Mouse (Mus musculus) midbrain, embryonic 16.5 days (tissue): ENCODE data around the gene Gm20422. TPM values are rescaled to one million over a fixed set of nuclear protein-coding genes. Genes with fewer than 3 reads are reported as not detected.

Source experiments
- ATAC-seq: fragments of 200-750 bp; cut with Nextera tagmentation; 2 replicates; pipeline ENCODE4 v1.8.0; 2017; ENCODE audit warnings: moderate TSS enrichment
- H3K27ac ChIP-seq: fragments of 300-500 bp; sonication (generic); 2 replicates; pipeline ENCODE4 v1.5.1; 2014; ENCODE audit warnings: mild to moderate bottlenecking, low read length, mixed read lengths
- H3K27me3 ChIP-seq: fragments of 300-500 bp; sonication (generic); 2 replicates; pipeline ENCODE4 v1.6.1; 2014; ENCODE audit warnings: low read depth, low read length, mixed read lengths; ENCODE audit not compliant: control insufficient read depth, insufficient read depth
- H3K36me3 ChIP-seq: fragments of 300-500 bp; sonication (generic); 2 replicates; pipeline ENCODE4 v1.6.1; 2014; ENCODE audit warnings: mild to moderate bottlenecking, low read length, moderate library complexity, mixed read lengths; ENCODE audit not compliant: control insufficient read depth, insufficient read depth
- H3K4me1 ChIP-seq: fragments of 300-500 bp; sonication (generic); 2 replicates; pipeline ENCODE4 v1.6.1; 2014; ENCODE audit warnings: mild to moderate bottlenecking, low read length, mixed read lengths; ENCODE audit not compliant: control insufficient read depth, insufficient read depth
- H3K4me2 ChIP-seq: fragments of 300-500 bp; sonication (generic); 2 replicates; pipeline ENCODE4 v1.6.1; 2014; ENCODE audit warnings: mild to moderate bottlenecking, low read length, mixed read lengths
- H3K4me3 ChIP-seq: fragments of 300-500 bp; sonication (generic); 2 replicates; pipeline ENCODE4 v1.5.1; 2014; ENCODE audit warnings: low read depth, mild to moderate bottlenecking, low read length, moderate library complexity, mixed read lengths
- H3K9ac ChIP-seq: fragments of 300-500 bp; sonication (generic); 2 replicates; pipeline ENCODE4 v1.6.1; 2014; ENCODE audit warnings: low read depth, low read length, mixed read lengths
- H3K9me3 ChIP-seq: fragments of 300-500 bp; sonication (generic); replicated peaks from 2 replicates; pipeline ENCODE4 v1.6.1; 2014; ENCODE audit warnings: mild to moderate bottlenecking, low read length, mixed read lengths; ENCODE audit not compliant: control insufficient read depth, poor library complexity, severe bottlenecking
- WGBS: fragments of 180-500 bp; shearing (Covaris S2); extraction: QIAGEN DNeasy Blood & Tissue Kit; methylation state at CpG from one replicate; pipeline ENCODE4 v1.1.7; 2014; 5-methylcytosine and 5-hydroxymethylcytosine counted together
- polyA plus RNA-seq: library from polyadenylated mRNA; unstranded; fragments of >200 nt; fragmentation: Nextera tagmentation; extraction: Ambion mirVana; gene quantifications from 2 replicates; pipeline ENCODE4 v1.2.1, GENCODE M21; 2015

The Gm20422 gene
- polyA plus RNA-seq, 1 experiment from 2014 or later: 0.31 TPM

DNA sequence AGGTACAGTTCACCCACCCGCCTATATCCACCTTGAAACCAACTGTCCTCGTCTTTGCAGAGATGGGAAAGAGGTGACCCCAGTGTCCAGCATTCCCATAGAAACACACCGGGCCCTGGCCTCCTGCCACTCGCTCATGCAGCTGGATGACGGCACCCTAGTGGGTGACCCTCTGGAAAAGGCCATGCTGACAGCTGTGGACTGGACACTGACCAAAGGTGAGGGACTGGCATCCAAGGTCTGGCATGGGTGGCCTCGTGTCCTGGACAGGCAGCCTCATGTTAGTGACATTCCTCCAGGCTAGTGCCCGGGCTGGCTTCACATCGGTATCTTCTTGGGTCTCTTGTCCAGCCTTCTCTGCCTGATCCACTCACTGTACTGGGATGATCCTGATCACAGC is 24.6 kb upstream of the Gm20422 start:
- Histone ChIP-seq H3K9me3 (no peaks in the 10 kb centered on the region), H3K36me3 (peaks cover 62% of the 10 kb centered on the region), H3K4me1 (no peaks in the 10 kb centered on the region), H3K9ac (no peak overlapping the region), H3K27ac (no peak overlapping the region), H3K4me3 (no peak overlapping the region), H3K4me2 (no peak overlapping the region), H3K27me3 (no peaks in the 10 kb centered on the region)
- ATAC-seq: no peak
- WGBS: 94% methylated on average over 8 of the region's 8 CpGs

DNA sequence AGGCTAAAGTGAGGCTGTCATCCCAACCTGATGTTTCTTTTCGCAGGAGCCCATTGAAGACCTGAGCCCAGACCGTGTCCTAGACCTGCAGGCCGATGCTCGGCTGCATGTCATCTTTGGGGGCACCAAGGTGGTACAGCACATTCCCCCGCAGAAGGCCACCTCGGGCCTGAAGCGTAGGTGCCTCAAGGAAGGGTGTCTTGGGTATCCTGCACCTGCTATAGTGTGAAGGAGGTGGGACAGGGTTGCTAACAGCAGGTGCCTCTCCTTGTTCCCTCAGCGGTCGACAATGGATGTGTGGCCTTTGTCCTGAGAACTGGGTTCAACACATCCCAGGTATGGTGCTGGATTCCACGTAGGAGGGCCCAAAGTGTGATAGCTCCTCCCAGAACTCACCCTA is 23.0 kb upstream of the Gm20422 start:
- H3K9me3 ChIP-seq: no peaks in the 10 kb centered on the region
- peaks cover 6% of the 10 kb centered on the region for H3K4me1 ChIP-seq
- WGBS: 93% methylated on average over 10 of the region's 10 CpGs
- no peaks in the 10 kb centered on the region for H3K27me3 ChIP-seq
- H3K4me3 ChIP-seq: no peak overlapping the region
- ATAC-seq: no peak
- no peak overlapping the region for H3K27ac ChIP-seq
- H3K9ac ChIP-seq: no peak overlapping the region
- H3K36me3 ChIP-seq: peaks cover 52% of the 10 kb centered on the region
- H3K4me2 ChIP-seq: no peak overlapping the region

DNA sequence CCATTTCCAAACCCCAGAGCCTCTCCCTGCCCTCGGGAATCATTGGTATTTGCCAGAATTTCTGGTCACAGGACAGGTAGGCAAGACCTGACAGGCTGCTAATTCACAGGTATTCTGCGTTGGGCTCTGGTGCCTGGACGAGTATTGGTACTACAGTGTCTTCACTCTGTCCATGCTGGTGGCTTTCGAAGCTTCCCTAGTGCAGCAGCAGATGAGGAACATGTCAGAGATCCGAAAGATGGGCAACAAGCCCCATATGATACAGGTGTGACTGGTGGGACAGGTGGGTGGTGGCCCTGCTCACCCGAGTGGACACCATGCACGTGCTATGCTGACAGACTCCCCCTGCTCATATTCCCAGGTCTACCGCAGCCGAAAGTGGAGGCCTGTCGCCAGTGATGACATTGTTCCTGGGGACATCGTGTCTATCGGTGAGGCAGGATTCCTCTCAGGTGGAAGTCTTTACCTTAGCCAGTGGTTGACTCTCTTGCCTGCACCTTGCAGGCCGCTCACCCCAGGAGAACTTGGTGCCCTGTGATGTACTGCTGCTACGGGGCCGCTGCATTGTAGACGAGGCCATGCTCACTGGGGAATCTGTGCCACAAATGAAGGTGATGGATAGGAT is 22.1 kb upstream of the Gm20422 start:
- 95% methylated on average over 16 of the region's 16 CpGs for WGBS

DNA sequence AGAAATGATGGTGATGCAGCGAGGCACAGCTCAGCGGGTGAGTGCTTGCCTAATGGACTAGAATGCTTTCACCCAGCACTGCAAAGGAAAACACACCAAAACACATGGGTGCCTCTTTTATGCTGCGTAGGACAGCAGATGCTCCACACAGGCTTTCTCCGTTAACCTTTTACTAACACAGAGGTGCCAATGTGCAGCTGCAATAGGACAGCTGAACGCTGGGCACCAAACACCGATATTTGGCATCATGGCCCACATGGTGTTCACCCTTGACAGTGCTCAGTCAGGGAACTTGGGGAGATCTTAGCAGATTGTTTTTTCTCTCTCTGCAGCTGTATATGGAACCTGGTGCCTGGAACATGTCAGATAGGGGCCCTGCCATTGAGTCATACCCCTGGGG is 20.2 kb upstream of the Gm20422 start:
- no peak overlapping the region for H3K27ac ChIP-seq
- H3K4me1 ChIP-seq: peaks cover 19% of the 10 kb centered on the region
- H3K9ac ChIP-seq: no peak overlapping the region
- no peak overlapping the region for H3K4me2 ChIP-seq
- H3K9me3 ChIP-seq: no peaks in the 10 kb centered on the region
- no peak overlapping the region for H3K4me3 ChIP-seq
- WGBS: 95% methylated on average over 6 of the region's 6 CpGs
- H3K36me3 ChIP-seq: peaks cover 29% of the 10 kb centered on the region
- H3K27me3 ChIP-seq: no peaks in the 10 kb centered on the region
- no peak for ATAC-seq

More for the DNA sequence above, 22.1 kb upstream of the Gm20422 start:
- Histone ChIP-seq H3K4me1 (peaks cover 14% of the 10 kb centered on the region), H3K9ac (no peak overlapping the region), H3K36me3 (peaks cover 43% of the 10 kb centered on the region), H3K4me2 (no peak overlapping the region), H3K4me3 (no peak overlapping the region), H3K27ac (no peak overlapping the region), H3K27me3 (no peaks in the 10 kb centered on the region), H3K9me3 (no peaks in the 10 kb centered on the region)
- no peak for ATAC-seq

DNA sequence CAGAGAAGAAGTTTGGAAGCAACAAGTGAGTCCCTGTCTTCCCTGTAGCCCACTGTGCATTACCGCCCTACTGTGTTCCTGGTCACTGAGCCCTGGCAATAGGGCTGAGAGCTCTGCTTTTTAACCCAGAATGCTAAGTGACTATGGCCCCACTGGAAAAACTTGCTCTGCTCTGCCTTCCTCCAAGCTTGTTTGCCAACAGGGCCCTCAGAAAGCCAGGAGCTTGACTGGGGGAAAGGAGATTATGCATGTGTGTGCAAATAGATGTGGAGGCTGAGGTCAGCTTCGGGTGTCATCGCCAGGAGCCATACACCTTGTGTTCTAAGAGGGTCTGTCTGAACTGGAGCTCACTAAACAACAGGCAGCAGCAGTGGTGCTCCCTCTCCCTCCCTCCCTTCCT is 19.4 kb upstream of the Gm20422 start:
- Histone ChIP-seq H3K4me2 (no peak overlapping the region), H3K9ac (no peak overlapping the region), H3K27ac (no peak overlapping the region), H3K4me1 (peaks cover 19% of the 10 kb centered on the region), H3K9me3 (no peaks in the 10 kb centered on the region), H3K27me3 (no peaks in the 10 kb centered on the region), H3K36me3 (peaks cover 24% of the 10 kb centered on the region), H3K4me3 (no peak overlapping the region)
- WGBS: 93% methylated on average over 3 of the region's 3 CpGs
- no peak for ATAC-seq

DNA sequence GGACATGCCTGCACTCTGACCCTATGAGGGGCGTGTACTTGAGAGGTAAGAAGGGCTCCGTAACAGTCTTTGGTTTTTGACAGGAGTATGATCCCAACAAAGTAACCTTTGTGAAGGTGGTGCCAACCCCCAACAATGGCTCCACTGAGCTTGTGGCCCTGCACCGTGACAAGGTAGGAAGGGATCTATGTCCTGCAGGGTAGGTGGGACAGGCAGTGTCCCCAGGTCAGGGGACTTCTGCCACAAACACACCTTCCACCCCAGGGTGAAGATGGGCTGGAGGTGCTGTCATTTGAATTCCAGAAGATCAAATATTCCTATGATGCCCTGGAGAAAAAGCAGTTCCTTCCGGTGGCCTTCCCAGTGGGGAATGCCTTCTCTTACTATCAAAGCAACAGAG is 19.0 kb upstream of the Gm20422 start:
- no peaks in the 10 kb centered on the region for H3K27me3 ChIP-seq
- WGBS: 96% methylated on average over 4 of the region's 4 CpGs
- no peak overlapping the region for H3K4me2 ChIP-seq
- peaks cover 19% of the 10 kb centered on the region for H3K4me1 ChIP-seq
- peaks cover 20% of the 10 kb centered on the region for H3K36me3 ChIP-seq
- no peak overlapping the region for H3K4me3 ChIP-seq
- no peak overlapping the region for H3K27ac ChIP-seq
- no peaks in the 10 kb centered on the region for H3K9me3 ChIP-seq
- no peak for ATAC-seq
- H3K9ac ChIP-seq: no peak overlapping the region

DNA sequence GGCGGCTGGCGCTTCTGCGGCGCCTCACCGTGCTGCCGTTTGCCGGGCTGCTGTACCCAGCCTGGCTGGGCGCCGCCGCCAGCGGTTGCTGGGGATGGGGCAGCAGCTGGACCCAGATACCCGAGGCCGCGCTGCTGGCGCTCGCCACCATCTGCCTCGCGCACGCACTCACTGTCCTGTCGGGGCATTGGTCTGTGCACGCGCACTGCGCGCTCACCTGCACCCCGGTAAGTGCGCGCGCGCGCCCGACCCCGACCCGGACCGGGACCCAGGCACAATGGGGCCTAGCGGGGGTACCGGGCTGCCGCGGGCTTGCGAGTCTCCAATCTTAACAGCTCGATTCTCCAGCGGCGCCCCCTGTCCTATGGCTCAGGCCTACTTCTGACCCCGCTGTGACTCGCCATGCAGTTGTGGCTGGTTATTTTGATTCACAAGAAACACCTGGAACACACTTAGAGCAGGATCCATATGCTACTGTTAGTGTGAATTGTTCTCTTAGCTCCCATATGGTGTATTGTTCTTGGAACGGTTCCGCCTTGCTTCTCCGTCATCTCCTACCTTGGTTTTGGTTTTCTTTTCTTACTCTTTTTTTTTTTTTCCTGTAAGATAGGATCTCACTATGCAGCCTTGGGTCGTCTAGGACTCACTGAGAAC is 16.9 kb upstream of the Gm20422 start:
- WGBS: under 1% methylated on average over 47 of the region's 48 CpGs
- Histone ChIP-seq H3K9ac (peak overlapping the region; percentile 98), H3K9me3 (no peaks in the 10 kb centered on the region)

DNA sequence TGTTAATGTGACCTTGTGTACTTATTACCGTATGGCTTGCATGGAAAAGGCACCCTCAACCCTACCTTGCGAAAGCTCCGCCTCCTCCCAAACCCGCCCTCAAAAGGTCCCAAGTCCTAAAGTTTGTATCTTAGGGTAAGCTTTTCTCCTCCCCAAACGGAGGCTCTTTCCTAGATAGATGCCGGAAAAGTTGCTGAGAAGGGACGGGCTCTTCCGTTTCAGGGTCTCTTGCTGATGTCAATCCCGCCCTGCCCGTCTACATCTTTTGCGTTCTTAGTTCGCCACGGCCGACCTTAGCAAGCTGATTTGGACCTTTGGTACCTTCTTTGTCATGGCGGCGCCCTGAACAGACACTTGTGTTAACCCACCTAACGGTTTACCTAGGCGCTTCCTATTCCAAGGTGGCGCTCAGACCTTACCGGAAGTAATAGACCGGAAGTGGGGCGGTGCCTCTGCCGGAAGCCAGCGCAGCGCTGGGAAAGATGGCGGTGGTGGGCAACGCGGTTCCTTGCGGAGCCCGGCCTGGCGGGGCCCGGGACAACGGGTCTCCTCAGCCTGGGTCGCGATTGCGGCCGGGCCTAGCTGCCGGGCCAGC is 16.2 kb upstream of the Gm20422 start, which contains the start of the genes Atp13a1 and Zfp866:
Atp13a1 (plus strand) TSS at position 391 of the 595 bp plus-strand sequence.
Zfp866 (minus strand) TSS at position 406 of the 595 bp plus-strand sequence.
- Histone ChIP-seq H3K4me1 (peaks cover 19% of the 10 kb centered on the region), H3K36me3 (peaks cover 2% of the 10 kb centered on the region; the same call in 1 of the 2 replicates), H3K27ac (peak within 1 kb of the TSS; percentile 82), H3K4me3 (peak within 1 kb of the TSS; percentile 100), H3K9me3 (no peaks in the 10 kb centered on the region), H3K9ac (peak within 1 kb of the TSS; percentile 98), H3K4me2 (peak within 1 kb of the TSS; percentile 90), H3K27me3 (no peaks in the 10 kb centered on the region)
- ATAC-seq: peak; percentile 97
- 0% methylated on average over 38 of the region's 38 CpGs for WGBS

More for the DNA sequence above, 16.9 kb upstream of the Gm20422 start:
- Histone ChIP-seq H3K4me1 (peaks cover 19% of the 10 kb centered on the region), H3K4me2 (peak overlapping the region; percentile 90), H3K36me3 (peaks cover 2% of the 10 kb centered on the region; the same call in 1 of the 2 replicates), H3K4me3 (peak overlapping the region; percentile 100), H3K27me3 (no peaks in the 10 kb centered on the region), H3K27ac (peak overlapping the region; percentile 82)
- peak; percentile 78 for ATAC-seq

DNA sequence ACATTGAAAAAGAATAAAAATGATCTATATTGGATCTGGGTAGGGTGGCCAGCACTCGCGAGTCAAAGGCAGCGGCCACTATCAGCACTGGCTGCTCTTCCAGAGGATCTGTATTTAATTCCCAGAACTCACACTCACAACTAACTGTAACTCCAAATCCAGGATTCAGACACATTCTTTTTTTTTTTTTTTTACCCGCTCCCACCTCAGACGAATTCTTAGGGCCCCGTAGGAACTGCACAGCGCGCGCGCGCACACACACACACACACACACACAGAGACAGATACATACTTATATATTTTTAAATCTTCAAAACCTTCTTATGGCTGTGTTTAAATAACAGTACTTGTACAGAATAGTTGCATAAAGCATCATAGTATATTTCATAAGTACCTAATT is 15.7 kb upstream of the Gm20422 start:
- Histone ChIP-seq H3K9ac (peak overlapping the region; percentile 98), H3K27ac (peak overlapping the region; percentile 82), H3K27me3 (no peaks in the 10 kb centered on the region), H3K4me3 (peak overlapping the region; percentile 100), H3K4me2 (peak overlapping the region; percentile 90), H3K9me3 (no peaks in the 10 kb centered on the region), H3K4me1 (peaks cover 19% of the 10 kb centered on the region), H3K36me3 (peaks cover 2% of the 10 kb centered on the region; the same call in 1 of the 2 replicates)
- peak; percentile 44 for ATAC-seq
- 35% methylated on average over 11 of the region's 11 CpGs for whole genome bisulfite sequencing
